Mouse (Mus musculus): ENCODE measurements around the gene Mrpl20. TPM values are rescaled to one million over a fixed set of nuclear protein-coding genes. Genes with fewer than 3 reads are reported as not detected.

Gene Mrpl20
- total RNA-seq, 2 experiments from 2014 or later: 82.7 to 84.8 TPM

DNA sequence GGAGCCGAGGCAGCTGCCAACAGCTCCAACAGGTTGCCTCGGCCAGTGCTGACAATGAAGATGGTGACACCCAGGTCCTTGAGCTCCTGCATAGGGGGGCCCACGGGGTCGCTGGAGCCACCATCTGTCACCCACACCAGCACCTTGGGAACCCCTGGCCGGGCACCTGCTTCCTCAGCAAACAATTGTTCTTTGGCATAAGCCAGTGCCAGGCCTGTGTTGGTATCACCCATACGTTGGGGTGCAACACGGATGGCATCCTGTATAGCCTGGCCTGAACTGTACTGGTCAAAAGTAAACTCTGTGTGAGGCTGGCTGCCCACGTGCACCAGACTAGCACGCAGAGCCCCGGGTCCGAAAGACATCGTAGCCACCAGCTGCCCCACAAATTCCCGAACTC lies 29.9 kb upstream of the Mrpl20 start:
- intact Hi-C loops (cut with DNase I): no loop called here
- Histone ChIP-seq H3K27ac (no peak overlapping the region), H3K4me3 (peak overlapping the region; percentile 14)
- no peak for DNase-seq (ENCODE audit: extremely low spot score in 1 of 2, low spot score in 2 of 2)
- no peak for TF ChIP-seq CTCF (IDR thresholded peaks at IDR 0.05)

DNA sequence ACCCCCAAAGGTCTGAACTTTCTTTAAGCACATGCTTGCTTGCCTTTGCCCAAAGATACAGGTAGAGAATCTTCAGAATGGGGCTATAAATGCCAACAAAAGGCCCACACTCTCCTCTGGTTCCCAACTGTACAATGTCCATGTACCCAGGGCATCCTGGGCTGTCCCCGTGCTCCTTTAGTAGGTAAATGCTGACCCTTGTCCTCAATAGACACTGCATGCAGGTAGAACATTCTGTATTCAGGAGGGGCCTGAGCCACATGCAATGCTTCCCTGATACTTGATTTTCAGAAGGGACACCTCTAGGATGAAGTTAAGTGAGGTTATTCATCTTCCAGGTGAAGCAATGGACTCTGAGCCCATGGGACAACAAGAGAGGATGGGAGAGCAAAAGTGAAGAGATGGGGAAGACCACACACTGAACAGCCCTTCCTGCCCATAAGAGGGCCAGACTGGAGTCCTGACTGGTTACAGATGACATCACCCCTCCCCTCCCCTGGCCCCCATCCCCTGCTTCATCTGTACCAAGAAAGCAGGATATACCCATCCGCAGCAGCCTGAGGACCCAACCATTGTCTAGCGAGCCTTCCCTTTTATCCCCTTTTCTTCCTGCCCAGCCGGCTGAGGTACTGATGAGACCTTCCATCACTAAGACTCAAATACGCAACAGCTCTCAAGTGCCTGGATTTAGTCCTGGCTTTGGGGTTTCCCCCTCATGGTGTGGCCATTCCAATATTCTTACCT lies 29.2 kb upstream of the Mrpl20 start:
- peak overlapping the region; percentile 92 for H3K27ac ChIP-seq

DNA sequence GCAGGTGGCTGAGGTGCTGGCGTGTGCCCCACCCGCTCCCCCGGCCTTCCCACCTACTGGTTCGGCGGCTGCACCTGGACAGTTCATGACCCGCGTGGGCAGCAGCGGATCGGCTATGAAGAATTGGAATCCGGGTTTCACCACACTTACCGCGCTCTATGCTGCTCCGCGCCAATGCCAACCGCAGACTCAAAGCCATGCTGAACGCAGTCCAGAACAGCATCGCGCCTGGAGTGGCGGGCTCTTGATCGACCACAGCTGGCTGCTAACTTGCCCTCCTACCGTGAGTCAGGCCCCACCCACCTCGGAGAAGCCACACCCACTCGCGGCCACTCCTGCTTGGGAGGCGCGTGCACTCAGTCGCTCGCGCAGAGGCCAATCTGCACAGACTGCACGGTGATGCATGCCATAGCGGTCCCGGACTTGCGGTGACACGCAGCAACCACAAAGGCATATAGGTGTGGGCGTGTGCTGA lies 28.4 kb upstream of the Mrpl20 start, which contains the start of gene Vwa1:
Gene Vwa1, minus strand, starts transcription at position 419 of the 475 bp plus-strand sequence.
- peak; percentile 86 to 89 for DNase-seq (ENCODE audit: extremely low spot score in 1 of 2, low spot score in 2 of 2)
- no peak for TF ChIP-seq CTCF (IDR thresholded peaks at IDR 0.05)
- Histone ChIP-seq H3K4me3 (peak within 1 kb of the TSS; percentile 66), H3K27ac (peak within 1 kb of the TSS; percentile 92)
- intact Hi-C loops (cut with DNase I): no loop called here

More for the DNA sequence above, 29.2 kb upstream of the Mrpl20 start:
- intact Hi-C loops (cut with DNase I): no loop called here
- TF ChIP-seq CTCF (IDR thresholded peaks at IDR 0.05): no peak
- peak overlapping the region; percentile 66 for H3K4me3 ChIP-seq
- no peak for DNase-seq (ENCODE audit: extremely low spot score in 1 of 2, low spot score in 2 of 2)

DNA sequence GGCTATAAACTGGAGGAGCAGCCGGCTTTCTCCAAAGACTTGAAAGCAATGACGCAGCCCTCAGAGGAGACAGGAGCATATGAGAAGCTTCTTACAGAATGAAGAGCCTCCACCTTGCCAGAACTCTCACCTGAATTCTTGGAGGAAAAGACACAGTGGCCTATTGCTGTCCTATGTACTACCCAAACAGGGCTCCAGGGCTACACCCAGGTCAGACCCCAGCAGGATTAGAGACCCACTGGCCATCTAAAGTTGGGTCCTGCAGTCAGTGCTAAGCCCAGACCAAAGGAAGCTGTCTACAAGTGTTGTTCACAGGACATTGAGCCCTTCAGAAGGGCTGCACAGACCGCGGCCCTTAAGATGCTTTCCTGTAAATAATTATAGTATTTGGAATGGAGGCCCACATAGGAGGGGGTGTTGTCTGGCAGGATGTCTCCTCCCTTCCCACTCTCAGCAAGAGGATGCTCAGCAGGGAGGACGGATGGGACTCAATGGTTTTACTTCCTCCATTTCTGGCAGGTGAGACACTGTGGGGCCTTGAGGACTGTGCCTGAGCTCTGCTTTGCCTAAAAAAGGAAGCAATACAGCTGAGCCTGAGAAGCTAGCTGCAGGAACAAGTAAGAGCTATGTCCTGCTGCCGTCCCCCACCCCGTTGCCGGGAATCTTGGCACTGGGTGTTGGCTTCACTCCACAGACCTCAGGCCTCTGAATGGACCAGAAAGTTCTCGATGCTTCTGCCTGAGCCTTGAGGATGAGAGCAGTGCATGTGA lies 27.5 kb upstream of the Mrpl20 start:
- Histone ChIP-seq H3K4me3 (peak overlapping the region; percentile 66), H3K27ac (peak overlapping the region; percentile 92)
- intact Hi-C loops (cut with DNase I): no loop called here
- peak in 1 of 2 experiments; percentile 54 for DNase-seq (ENCODE audit: extremely low spot score in 1 of 2, low spot score in 2 of 2)
- TF ChIP-seq CTCF (IDR thresholded peaks at IDR 0.05): no peak

DNA sequence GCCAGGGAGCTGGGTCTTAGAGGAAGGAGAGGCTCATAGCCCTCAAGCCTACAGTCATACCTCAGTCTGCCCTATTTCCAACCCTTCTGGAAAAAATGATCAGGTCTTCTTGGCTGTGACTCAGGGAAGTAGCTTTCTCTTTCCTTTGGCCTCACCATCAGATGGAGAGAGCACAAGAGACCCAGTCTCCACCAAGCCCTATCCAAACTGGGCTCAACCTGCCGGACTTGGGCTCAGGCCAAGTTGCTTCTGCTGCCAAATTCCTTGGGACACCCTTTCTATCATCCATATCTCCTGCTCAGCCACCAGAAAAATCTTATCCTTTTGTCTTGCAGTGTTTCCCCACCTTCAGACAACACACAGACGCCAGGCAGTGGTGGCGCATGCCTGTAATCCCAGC lies 26.8 kb upstream of the Mrpl20 start:
- Histone ChIP-seq H3K27ac (peak overlapping the region; percentile 92), H3K4me3 (no peak overlapping the region)
- intact Hi-C loops (cut with DNase I): no loop called here
- TF ChIP-seq CTCF (IDR thresholded peaks at IDR 0.05): no peak
- no peak for DNase-seq (ENCODE audit: extremely low spot score in 1 of 2, low spot score in 2 of 2)

DNA sequence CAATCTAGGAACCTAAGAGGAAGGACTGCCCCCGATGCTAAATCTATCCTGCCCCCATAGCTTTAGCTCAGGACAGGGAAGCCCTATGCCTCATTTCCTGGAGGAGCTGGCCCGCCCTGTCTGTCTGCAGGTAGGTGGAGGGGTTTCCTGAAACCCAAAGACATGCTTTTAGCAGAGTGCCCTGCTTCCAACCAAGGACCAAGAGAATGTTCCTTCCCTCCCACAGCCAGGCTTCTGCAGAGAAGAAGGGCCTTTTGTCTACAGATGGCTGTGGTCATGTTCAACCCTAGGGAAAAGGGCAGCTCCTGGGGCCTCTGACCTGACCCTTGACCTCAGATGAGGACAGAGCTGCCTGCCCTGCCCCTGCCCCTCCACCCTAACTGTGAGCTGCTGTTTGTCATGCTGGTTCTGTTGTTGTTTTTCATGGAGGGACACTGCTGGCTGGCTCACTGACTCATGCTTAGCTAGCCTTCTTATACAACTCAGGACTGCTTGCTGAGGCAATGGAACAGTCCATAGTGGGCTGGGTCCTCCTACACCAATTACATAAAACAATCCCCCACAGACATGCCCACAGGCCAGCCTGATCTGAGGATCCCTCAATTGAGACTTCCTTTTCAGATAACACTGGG lies 25.9 kb upstream of the Mrpl20 start:
- TF ChIP-seq CTCF (IDR thresholded peaks at IDR 0.05): no peak
- DNase-seq (ENCODE audit: extremely low spot score in 1 of 2, low spot score in 2 of 2): no peak
- intact Hi-C loops (cut with DNase I): no loop called here
- Histone ChIP-seq H3K27ac (peak overlapping the region; percentile 86), H3K4me3 (no peak overlapping the region)

DNA sequence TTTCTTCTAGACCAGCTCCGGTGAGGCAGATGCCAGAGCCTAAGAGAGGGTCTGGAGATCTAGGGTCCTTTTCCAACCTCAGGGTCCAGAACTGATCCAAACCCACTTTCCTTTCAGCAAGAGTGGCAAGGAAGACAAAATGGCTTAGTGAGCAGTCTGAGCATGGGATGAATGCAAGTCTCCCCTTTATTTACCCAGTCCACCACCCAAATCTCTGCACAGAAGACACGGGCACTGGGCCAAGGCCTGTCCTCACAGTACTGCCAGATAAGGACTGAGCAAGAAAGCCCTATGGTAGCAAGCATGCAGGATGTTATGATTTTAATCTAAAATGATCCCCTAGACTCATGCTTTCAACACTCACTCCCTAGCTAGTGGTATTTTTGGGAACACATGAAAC lies 24.9 kb upstream of the Mrpl20 start:
- intact Hi-C loops (cut with DNase I): no loop called here
- no peak overlapping the region for H3K4me3 ChIP-seq
- DNase-seq (ENCODE audit: extremely low spot score in 1 of 2, low spot score in 2 of 2): no peak
- H3K27ac ChIP-seq: peak overlapping the region; percentile 86
- TF ChIP-seq CTCF (IDR thresholded peaks at IDR 0.05): no peak

DNA sequence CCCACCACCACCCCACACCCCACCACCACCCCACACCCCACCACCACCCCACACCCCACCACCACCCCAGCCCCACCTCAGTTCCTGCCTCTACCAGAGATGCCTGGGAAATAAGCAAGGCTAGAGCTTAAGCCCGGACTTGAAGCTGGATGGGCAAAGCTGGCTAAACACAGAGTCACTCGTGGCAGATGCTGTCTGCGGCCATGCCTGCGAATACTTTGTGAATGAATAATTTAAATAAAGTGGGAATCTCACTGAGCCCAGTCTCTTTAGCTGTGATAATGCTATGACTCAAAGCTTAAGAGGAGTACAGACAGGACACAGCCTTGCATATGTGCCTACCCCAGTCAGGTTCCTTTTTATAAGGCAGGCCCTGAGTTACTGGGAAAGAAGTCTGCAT lies 23.2 kb upstream of the Mrpl20 start:
- no peak for DNase-seq (ENCODE audit: extremely low spot score in 1 of 2, low spot score in 2 of 2)
- Histone ChIP-seq H3K27ac (no peak overlapping the region), H3K4me3 (no peak overlapping the region)
- intact Hi-C loops (cut with DNase I): no loop called here
- TF ChIP-seq CTCF (IDR thresholded peaks at IDR 0.05): no peak

DNA sequence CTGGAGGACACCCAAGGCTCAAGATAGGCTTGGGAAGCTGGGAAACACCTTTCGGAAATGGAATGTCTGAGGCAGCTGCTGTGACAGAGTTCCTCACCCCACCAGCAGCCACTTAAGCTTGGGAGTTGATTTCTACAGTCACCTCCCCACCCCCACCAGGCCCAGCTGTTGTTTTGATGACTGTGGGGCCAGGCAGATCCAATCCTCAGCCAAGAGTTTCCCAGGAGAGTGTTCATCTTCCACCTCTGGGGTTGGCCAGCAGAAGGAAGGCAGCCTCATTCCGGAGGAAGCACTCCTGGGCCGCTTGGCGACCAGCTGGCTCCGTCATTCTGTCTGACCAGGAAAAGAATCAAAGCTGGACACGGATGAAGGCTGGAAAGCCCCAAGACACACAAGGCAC lies 21.8 kb upstream of the Mrpl20 start:
- H3K27ac ChIP-seq: peak overlapping the region; percentile 8; the same call in 1 of the 2 replicates
- intact Hi-C loops (cut with DNase I): loop anchor here (5.0 kb wide), 1 partner anchor 89 kb away; the partner anchor contains the start of gene Fndc10
- DNase-seq (ENCODE audit: extremely low spot score in 1 of 2, low spot score in 2 of 2): no peak
- no peak for TF ChIP-seq CTCF (IDR thresholded peaks at IDR 0.05)
- H3K4me3 ChIP-seq: no peak overlapping the region

DNA sequence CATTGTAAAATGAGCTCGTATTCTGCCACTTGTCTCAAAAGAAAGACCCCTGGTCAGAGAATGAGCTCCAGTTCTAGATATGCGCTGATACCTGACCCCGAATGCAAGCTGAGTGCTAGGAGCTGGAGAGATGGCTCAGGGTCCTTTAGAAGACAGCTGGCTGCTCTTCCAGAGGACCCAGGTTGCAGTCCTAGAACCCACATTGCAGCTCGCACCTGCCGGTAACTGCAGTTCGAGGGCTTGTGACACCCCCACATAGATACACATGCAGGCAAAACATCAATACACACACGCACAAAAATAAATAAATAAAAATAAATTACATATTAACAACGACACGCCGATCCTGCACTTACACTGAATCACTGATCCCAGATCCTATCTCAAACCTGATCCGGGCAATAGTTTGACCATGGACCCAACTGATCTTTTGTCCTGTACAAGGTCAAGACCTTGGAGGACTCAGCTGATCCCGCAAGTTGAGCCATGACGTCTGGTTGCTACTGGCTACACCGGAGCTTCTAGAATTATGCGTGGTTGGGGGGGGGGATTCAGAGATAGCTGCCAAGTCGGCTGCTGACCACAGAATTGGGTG lies 19.1 kb upstream of the Mrpl20 start:
- TF ChIP-seq CTCF (IDR thresholded peaks at IDR 0.05): no peak
- intact Hi-C loops (cut with DNase I): loop anchor here (5.0 kb wide), 1 partner anchor 91 kb away; the partner anchor contains the start of gene Fndc10
- no peak for DNase-seq (ENCODE audit: extremely low spot score in 1 of 2, low spot score in 2 of 2)
- Histone ChIP-seq H3K4me3 (peak overlapping the region; percentile 68), H3K27ac (peak overlapping the region; percentile 94)

DNA sequence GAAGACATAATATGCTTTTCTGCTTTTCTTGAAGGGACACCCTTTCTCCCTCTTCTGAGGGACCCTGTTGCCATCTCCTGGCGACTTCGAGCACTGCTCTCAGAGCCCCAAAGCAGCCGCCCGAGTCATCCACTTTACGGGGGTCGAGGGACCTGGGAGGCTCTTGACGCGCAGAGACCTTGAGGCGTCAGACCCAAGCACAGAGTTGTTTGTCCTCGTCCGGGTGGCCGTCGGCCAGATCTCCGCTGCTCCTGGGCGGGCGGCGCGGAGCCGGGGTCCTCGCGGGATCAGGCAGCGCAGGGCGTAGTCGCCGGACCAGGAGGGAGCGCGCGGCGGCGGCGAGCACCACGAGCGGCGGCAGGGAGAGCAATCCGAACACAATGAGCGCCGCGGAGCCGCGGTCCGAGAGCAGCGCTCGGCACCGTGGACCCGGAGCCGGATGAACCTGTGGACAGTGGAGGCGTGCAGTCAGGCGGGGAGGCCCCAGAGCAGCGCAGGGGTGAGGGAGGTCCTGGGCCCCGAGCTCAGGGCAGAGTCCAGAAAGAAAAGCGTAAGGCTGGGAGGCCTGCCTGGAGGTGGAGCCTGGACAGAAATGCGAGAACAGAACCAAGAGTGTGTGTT lies 18.5 kb upstream of the Mrpl20 start:
- peak overlapping the region; percentile 94 for H3K27ac ChIP-seq
- intact Hi-C loops (cut with DNase I): loop anchor here (5.0 kb wide), 1 partner anchor 92 kb away; the partner anchor contains the start of gene Fndc10
- H3K4me3 ChIP-seq: peak overlapping the region; percentile 68
- TF ChIP-seq CTCF (IDR thresholded peaks at IDR 0.05): peak; percentile 78
- peak; percentile 74 to 81 for DNase-seq (ENCODE audit: extremely low spot score in 1 of 2, low spot score in 2 of 2)

All from left cerebral cortex, adult 2 months (tissue).